Mouse (Mus musculus) C2C12 (cell line): Measurements from ENCODE around the gene Ints14.

Experiments used
- CTCF ChIP-seq: IDR thresholded peaks from one replicate; pipeline ENCODE4 v1.5.1; 2011; ENCODE audit not compliant: control insufficient read depth, insufficient read depth, insufficient read length
- MYOD1 ChIP-seq: IDR thresholded peaks from one replicate; pipeline ENCODE4 v1.6.1; 2011; ENCODE audit warnings: low read depth; ENCODE audit not compliant: control insufficient read depth, insufficient read length

GRCm38 (mm10) chr9:64914629-64915028 lies 46.1 kb upstream of the Ints14 start:
- TF ChIP-seq CTCF (no peak), MYOD1 (no peak)
